Mouse (Mus musculus): ENCODE measurements around the gene Efnb3.

DNA sequence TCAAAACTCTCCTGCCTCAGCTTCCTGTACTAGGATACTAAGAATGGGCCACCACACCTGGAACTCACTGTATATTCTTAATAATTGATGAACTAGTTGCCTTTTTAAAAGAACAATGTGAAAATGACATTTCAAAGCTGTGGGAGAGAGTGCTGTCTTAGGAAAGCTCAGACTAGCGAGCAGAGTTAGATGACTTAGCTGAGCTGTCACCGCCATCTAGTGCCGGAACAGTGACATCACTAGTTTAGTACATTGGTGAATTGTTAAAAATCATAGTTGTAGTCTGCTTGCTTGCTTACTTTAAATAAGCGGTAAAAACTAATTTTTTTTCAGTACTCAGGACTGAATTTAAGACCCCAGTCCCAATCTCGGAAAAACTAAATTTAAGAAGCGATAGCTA, 46.2 kb downstream of the Efnb3 start:
- TF ChIP-seq CTCF (IDR thresholded peaks at IDR 0.05; ENCODE audit: low read depth, low read length), result no peak
- no peak for TF ChIP-seq POLR2A (IDR thresholded peaks at IDR 0.05; ENCODE audit: borderline replicate concordance, low read depth, low read length)

Measured in bone marrow macrophage, adult 2 months (primary cell).